Mouse (Mus musculus) thymus, postnatal 14 days (tissue): ENCODE data around the gene Llph.
"Not testable (repeated sequence)": the region's sequence is repeated elsewhere in the genome, so short reads cannot be mapped to it uniquely, and the experiment has no call there.

Experiments used
- DNase-seq: peaks from one replicate; pipeline ENCODE4 v3.0.0; 2021

Llph gene

DNA sequence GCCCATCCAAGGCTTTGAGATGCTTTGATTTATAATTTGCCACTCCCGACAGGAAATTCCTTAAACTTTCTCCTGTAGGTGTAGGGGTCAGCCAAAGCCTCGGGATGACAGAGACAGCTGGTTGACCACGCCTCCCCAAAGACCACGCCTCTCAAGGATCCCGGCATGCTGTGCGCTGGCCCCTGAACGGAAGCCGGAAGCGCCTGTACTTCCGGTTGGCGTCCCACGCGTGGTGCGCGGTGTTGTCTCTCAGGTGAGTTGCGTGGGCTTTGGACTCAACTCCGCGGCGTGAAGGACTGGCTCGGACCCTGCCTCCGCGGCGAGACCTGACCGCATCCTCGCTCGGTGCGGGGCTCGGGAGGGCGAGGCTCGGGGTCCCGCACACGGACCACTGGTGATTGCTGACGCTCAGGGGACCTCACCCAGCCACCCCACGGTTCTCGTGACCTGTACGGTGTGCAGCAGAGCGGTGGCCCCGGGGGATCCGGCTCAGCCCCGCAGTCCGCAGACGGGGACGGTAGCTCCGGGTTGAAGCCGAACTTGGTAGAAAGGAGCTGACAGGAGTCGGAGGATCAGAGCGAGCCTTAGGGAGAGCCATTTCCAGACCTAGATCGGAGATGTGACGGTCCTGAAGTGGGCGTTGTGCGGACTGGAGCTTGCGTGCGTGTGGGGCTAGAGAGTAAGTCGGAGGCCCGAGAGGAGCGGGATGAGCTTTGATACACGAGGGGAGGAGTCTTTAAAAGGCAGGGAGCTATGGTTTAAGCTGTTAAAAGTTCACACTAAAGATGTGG lies at the start of gene Llph:
Llph (plus strand) TSS at position 200 of the 791 bp plus-strand sequence.
- peak; percentile 89 for DNase-seq

DNA sequence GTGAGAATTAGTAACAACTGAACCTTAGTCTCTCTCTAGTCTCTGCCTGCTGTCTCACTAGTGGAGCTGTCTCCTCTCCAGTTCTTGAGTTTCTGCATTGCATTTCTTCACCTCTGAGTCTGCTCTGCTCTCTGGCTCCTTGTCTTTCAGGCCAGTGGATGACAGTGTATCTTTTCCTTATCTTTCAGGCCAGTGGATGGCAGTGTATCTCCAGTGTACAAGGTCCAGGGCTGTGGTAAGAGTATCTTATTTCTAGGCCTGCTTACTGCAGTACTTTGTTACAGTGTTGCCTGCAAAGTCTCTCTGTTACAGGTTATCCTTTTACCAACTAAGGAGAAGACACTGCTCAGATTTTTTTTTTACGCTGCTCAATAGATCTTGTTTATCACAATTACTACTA lies 44.0 kb upstream of the Llph start:
- DNase-seq, result no peak

DNA sequence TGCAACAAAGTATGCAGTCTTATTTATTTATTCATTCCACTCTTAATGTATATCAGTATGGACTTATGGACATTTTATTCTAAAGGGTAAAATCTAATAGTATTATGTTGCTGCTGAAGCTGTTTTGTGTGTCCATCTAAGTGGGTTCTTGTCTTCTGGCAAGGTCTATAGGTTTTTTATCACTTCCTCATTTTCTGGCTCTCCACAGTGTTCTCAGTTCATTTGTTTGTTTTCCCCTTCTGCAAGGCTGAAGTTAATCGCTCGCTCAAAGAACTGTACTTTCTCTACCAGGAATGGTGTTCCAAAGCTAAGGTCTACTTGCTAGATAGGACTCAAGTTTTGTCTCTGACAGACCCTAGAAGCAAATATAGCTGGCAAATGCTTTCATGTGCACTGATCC lies 43.5 kb upstream of the Llph start:
- DNase-seq, result no peak

DNA sequence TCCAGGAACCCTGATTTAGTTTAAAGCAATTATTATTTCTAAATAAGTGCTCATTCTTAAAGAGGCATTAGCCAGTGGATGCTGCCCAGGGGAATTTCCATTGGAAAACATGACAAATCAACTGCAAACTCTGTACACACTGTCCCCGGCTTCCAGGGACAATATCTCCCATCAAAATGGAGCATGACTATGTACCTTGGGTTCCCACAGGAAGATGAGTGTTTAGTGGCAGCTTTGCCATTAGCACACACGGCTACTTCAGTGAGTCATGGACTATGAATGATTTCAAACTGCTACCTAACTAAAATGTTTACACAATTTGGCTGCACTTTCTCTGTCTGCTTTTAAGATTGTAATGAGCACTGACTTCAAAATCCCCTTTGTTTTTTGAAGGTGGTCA lies 38.4 kb upstream of the Llph start:
- no peak for DNase-seq

DNA sequence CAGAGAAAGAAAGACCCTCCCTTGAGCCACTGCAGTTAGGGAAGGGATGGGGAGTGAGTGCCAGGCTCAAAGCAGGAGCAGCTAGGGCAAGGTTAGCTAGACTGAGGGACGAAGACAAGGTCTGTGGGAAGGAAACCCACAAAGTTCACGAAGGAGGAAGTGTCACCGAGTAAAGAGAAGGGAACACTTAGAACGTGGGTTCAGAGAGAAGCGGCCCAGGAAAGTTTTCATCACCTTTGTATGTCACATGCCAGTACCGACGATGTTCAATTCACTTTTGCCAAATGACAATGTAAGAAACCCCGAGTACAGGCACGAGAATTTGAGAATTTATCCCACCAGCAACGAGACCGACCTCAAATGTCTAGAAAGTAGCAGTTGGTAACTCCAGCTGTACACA lies 37.6 kb upstream of the Llph start:
- no peak for DNase-seq

DNA sequence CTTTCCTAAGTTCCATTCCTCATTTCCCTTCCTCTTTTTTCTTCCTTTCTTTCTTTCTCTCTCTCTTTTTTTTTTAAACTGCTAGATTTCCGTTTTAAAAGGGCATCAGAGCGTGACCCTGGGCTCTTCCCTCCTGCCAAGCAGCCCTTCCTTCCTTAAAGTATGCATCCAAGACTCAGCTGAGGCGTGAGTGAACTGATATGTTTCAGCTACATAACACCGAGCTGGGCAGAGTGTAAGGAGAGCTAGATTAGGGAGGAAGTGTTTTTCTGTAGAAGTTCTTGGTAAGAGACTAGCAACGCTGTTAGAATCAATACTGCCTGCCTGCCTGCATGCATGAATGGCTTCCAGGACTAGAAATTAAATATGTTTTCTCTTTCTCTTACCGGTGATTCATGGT lies 37.1 kb upstream of the Llph start:
- no peak for DNase-seq

DNA sequence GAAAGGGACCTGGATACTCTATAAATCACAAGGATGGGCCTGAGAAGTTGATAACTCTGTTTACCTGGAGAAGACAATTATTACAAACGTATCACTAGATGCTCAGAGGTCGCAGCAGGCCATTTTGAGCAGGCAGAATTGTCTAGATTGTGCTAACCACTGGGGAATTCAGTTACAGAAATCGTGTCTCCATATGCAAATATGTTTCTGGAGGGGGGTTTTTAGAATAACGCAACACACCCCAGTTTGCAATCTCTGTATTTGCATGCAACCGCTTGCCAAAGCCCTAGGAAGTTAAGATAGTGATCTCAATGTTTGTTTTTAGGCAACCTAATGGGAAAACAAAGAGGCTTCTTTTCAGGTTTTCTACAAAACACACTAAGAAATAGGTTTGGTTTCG lies 35.7 kb upstream of the Llph start:
- DNase-seq, result no peak

DNA sequence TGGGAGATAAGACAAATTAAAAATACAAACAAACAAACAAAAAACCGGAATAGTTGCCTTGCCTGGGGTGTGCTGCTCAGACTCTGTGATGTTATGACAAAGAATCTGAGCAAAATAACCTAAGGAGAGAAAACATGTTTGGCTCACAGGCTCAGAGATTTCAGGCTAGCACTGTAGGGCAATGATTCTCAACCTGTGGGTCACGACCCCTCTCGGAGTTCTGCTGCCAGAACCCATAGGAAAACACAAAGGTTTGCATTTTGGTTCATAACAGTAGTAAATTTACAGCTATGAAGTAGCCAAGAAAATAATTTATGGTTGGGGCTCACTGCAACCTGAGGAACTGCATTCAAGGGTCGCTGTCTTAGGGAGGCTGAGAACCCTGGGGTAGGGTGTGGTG lies 34.6 kb upstream of the Llph start:
- no peak for DNase-seq

DNA sequence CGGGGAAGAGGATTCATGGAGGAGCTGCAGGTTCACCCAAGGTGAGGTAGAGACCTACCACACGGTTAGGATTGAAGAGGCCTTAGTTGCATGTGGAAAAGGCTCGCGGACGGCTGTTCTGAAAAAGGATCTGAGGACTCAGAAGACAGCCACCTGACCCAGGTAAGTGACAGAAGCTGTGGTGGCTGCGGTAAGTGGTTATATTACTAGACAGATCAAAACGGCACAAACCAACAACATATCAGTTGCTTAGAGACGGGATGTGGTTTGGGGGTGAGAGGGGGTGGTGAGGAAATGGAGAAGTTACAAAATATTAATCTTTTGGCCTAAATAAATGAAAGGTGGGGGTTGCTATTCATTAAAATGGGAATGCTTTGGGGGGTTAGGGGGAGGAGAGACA lies 33.6 kb upstream of the Llph start:
- peak; percentile 36 for DNase-seq

DNA sequence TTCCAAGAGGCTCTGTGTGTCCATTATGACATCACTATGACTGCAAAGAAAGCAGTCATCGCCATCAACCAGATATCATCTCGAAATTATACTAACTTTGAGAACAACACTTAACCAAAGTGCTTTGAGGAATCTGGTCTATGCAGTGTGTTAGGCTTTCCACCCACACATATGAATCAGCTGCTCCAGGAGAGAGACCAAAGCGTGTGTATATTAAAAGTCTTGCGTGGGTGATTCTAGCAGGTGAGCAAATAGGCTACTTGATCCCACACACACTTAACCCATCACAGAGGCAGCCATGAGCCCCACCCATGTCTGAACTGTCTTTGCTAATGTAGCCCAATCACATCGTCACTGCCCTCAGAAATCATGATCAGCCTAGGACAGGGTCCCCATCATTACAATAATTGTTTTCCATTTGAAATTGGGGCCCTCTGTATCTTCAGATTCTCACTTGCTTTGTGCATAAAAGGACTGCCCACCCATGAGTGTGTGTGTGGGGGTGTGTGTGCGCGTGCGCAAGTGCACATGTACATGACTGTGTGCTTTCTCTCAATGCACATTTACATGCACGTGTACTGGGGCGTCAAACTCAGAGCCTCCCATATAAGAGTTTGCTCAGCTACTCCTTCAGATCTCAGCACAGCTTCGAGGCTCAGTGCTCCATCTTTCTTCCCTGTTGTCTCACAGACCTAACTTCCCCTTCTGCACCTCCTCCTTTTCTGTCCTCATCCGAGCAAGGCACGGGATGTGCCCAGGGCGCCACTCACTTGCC lies 29.6 kb upstream of the Llph start:
- DNase-seq, result no peak

DNA sequence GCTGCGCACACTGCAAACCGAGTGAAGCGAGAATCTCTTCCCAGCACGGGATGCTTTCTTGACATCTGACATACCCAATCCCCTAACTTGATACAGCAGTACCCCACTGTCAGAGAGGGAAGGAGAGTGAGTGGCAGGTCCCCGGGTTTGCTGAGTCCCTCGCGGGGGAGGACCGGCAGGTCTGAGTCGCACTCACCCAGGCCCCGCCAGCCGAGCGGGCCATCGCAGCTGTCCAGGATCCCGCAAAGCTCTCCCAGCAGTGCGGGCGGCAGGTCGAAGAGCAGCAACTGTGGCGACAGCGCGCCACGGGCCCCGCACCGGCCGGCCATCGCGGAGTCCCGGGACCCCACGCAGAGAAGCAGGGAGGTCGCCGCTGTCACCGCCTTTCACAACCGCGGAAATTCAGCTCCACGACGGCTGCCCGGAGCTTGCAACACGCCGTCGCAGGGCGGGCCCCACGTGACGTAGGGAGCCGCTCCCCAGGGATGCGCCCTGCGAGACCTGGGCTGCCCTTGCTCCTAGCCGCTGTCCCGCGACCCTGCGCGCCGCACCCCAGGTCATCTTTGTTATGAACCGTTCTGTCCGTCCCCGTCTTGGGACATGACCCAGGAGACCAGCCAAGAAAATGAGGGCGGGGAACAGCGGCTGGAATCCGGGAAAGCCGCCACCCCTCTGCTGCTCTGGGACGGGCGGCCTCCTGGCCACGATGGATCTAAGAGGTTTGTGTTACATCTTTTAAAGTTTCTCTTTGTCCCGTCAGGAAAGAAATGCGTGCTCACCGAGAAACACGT lies 25.5 kb upstream of the Llph start, which contains the start of gene Tmbim4:
Tmbim4 (plus strand) TSS at position 460 of the 791 bp plus-strand sequence.
- peak; percentile 67 for DNase-seq

DNA sequence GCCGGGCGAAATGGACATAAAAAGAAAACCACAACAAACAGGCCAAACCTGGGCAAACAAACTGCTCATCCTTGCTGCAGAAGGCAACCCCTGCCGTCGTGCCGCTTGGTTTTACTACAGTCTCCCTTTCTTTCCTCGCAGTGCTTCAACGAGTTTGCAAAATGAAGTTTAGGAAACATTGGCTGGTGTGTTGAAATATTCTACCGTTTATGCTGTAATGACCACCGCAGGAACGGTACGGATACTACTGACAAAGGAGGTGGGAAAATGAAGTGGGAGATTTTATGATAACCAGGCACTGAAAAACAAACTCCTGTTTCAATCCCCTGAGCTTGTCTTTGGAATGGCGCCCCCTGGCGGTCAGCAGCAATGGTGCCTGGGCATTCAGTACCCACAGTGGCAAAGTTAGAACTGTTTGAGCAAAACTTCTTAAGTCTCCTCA lies 24.9 kb upstream of the Llph start, which contains the start of gene Irak3:
Irak3 (minus strand) TSS at position 170 of the 442 bp plus-strand sequence.
- peak; percentile 88 for DNase-seq

DNA sequence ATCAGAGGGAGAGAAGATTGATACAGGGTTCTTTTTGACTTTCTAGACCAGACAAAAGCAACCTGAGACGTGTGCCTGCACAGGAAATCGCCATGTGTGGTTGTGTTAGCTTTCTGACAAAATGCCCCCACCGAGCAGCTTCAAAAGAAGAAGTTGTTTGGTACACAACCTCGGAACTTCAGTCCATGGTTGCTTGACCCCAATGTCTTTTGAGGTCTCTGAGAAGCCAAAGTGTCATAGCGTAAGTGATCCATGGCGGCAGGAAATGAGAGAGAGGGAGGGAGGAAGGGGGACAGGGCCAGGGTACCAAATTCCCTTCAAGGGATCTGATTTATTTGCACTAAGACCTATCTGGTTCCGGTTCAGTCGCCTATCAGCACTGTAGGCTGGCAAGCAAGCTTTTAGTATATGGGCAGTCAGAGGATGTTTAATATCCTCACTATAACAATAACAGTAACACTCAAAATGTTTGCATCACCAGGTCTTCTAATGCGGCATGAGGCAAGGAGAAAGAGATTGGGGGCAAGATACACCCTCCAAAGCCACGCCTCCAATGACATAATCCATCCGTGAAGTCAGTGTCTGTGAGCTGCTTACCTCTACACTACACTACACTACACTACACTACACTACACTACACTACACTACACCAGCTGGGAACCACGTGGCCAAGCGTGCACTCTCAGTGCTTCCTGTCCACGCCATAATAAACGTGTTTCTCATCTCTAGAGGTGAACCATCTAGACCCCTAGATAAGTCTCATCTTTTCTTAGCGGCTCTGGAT lies 24.2 kb upstream of the Llph start:
- no peak for DNase-seq

DNA sequence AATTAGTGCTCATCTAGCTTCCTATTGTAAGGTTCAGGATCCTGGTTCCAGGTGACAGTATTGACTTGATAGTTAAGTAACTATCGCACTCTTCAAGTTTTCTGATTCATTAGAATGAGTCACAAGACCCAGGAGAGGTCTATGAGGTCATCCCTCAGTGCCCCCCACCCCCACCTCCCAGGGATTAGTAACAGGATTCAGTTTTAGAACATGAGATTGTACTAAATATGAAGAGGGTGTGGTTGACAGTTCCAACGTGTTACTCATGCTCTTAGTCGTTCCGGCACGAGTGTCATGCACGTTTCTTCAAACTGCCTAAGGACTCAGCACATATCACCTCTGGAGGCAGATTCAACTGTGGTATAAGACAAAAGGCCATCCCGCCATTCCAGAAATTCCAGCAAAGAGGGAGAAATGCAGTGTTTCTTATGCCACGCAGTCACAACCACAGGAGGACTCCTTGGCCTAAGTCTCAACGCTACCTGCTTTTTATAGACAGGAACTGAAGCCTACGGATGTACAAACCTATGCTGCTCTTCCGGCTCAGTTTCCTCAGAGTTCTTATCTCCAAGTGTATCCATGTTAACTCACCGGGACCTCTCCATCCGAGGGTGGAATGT lies 22.2 kb upstream of the Llph start:
- DNase-seq, result no peak

DNA sequence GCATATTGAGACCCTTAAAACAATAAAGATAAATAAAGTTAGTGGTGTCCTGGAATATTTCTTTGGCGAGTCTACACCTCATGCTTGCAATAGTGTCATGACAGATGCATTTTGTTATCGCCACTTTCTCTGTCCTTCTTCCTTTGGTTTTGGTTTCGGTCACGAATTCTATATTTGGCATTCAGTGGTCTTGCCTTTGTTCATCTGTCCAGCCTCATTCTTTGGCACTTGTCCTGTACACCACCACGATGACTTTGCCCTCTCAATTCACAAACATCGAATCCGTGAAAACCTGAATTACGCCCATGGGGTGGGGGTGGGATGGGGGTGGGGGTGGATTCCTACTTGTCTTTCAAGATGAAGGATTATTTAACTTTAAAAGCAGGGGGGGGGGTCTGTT lies 18.9 kb upstream of the Llph start:
- DNase-seq, result no peak

DNA sequence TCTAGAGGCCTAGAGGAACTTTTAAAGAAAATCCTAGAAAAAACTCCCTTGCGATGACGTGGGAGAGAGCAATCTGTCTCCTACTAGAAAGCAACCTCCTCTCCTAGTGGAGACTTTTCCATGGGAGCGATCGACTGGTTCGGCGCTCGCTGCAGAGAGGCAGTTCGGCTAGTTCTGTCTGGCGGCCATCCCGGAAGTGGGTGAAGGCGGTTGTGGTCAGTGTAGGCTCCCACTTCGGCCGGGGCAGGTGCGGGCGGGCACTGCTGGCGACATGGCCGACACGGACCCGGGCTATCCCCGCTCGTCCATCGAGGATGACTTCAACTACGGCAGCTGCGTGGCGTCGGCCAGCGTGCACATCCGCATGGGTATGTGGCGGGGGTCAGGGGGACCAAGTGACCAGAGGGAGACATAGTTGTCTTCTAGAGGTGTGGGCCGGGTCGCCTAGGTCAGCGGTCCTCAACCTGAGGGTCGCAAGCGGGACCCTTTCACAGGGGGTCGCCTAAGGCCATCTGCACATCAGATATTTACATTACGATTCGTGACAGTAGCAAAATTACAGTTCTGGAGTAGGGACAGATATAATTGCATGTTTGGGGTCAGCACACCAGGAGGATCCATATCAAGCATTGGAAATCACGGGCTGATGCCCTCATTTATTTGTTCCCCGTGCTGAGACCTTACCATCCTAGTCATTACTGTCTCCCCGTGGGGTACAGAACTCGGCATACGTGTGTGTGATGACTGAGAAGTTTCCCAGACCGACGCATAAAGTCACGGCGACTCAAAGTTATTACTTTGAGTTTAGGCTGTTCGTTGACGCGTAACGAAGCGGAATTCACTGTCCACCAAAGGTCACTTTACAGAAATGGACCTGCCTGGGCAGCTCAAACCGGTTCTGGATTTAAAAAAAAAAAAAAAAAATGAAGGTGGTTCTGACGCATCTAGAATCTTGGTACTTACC lies 18.0 kb upstream of the Llph start:
- peak; percentile 65 for DNase-seq

DNA sequence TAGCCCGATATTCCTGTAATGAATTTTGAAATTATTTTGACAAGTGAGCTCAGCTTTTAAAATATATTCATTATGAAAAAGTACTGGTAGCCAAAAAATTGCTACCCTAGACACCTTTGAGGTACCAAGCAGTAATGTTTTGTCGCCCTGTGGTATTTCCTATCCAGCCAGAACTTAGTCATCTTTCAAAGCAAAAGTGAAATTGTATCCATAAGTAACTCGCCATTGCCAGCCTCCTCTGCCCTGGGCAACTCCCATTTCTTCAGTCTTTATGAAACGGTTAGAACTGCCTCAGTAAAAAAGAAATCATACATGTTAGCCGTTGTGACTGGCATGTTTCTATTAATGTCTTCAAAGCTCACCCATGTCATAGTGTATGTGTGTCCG lies 17.3 kb upstream of the Llph start:
- no peak for DNase-seq

DNA sequence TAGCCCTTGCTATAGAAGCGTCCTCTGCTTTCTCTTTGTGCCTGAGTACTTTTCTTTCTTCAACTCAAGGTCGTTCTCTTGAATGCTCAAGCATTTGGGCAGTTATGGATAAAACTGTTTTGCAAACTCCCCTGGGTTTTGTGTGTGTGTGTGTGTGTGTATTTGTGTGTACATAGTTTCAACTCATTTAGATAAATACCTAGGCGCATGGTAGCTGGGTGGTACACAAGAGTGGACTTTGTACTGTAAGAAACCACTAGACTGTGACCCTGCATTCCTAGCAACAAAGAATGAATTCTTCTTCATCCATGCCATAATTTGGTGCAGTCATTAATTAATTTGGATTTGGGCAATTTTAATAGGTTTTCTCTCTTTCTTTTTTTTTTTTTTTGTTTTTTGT lies 16.8 kb upstream of the Llph start:
- no peak for DNase-seq

DNA sequence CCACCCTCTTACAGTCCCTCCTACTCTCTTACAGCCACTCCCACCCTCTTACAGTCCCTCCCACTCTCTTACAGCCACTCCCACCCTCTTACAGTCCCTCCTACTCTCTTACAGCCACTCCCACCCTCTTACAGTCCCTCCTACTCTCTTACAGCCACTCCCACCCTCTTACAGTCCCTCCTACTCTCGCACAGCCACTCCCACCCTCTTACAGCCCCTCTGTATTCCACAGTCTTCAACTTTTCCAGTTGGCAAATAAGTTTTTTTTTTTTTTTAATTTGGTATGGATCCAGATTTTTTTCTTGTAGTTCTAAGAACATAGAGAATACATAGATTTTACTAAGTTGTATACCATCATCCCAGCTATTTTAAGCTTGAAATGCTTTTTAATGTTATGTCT lies 9.8 kb upstream of the Llph start:
- not testable (repeated sequence) for DNase-seq

DNA sequence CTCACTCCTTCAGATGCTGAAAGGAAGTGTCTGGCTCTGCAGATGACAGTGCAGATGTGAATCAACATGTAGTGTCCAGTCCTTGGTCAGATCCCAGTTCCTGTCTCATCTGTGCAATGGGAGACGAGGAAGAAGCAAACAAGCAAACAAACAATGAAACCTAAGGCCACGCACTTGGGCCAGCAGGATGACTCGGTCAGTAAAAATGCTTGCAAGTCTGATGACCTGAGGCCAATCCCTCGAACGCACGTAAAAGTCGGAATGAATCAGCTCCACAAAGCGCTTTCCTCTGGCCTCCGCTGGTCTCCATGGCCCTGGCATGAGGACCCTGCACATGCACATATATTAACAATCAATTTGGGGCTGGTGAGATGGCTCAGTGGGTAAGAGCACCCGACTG lies 7.9 kb upstream of the Llph start:
- no peak for DNase-seq
